Mouse (Mus musculus) brain, adult 10 weeks (tissue): Measurements from ENCODE around the gene Carns1. TPM values are rescaled to one million over a fixed set of nuclear protein-coding genes. Genes with fewer than 3 reads are reported as not detected.

Experiments
- polyA plus RNA-seq: library from polyadenylated mRNA; stranded (reverse); fragments of 350-450 nt; fragmentation: Illumina TruSeq; extraction: RNeasy Lipid Tissue Mini Kit (QIAGEN cat#74804); gene quantifications from one replicate; pipeline ENCODE4 v1.2.3, GENCODE M21; 2015; ENCODE audit warnings: low read depth, low replicate concordance

The Carns1 gene
- 13.7 TPM for polyA plus RNA-seq

GRCm38 (mm10) chr19:4175368-4175947 is at the start of gene Carns1:
TSS of gene Carns1 (minus strand) at chr19:4175479.

DNA sequence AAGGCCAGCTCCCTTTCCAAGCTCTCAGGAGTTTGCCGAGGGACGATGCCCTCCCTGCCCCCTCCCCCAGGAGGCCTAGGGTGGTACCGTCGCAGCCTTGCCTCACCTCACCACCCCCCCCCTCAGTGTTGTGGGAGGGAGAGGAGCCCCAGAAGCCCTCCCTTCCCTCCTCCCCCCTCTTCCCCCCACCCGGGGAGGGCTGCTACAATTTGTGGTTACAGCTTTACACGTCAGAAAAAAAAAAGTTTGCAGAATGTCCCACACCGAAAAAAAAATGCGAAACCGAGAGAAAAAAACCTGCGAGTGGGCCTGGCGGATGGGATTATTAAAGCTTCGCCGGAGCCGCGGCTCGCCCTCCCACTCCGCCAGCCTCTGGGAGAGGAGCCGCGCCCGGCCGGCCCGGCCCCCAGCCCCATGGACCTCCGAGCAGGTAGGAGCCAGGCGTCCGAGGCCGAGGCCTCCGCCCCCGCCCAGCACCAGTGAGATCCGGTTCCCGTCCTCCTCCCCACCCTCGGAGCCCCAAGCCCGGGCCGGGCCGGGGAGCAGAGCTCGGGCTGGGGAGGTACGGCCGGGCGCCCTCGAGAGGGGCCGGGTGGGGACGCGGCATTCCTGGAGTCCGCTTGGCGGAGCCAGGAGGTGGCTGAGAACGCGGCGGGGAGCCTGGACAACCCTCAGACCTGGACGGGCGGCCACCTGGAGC is 38.9 kb upstream of the Carns1 start, which contains the start of the genes Clcf1 and AC109138.7:
Gene Clcf1, plus strand, starts transcription at position 168 of the 700 bp plus-strand sequence.
Gene AC109138.7, plus strand, starts transcription at position 287 of the 700 bp plus-strand sequence.

GRCm38 (mm10) chr19:4201291-4201909 is 26.1 kb upstream of the Carns1 start, which contains the start of gene Rad9a:
TSS of gene Rad9a (minus strand) at chr19:4201662.

GRCm38 (mm10) chr19:4191528-4192250 is 16.4 kb upstream of the Carns1 start, which contains the start of gene Ppp1ca:
TSS of gene Ppp1ca (plus strand) at chr19:4192065.

GRCm38 (mm10) chr19:4190831-4191334 is 15.6 kb upstream of the Carns1 start, which contains the start of gene Tbc1d10c:
TSS of gene Tbc1d10c (minus strand) at chr19:4191284.

GRCm38 (mm10) chr19:4162646-4163542 is 12.4 kb downstream of the Carns1 start, which contains the start of gene Rps6kb2:
TSS of gene Rps6kb2 (minus strand) at chr19:4163354.

GRCm38 (mm10) chr19:4153232-4153654 is 22.0 kb downstream of the Carns1 start, which contains the start of gene Ptprcap:
TSS of gene Ptprcap (plus strand) at chr19:4153604.

DNA sequence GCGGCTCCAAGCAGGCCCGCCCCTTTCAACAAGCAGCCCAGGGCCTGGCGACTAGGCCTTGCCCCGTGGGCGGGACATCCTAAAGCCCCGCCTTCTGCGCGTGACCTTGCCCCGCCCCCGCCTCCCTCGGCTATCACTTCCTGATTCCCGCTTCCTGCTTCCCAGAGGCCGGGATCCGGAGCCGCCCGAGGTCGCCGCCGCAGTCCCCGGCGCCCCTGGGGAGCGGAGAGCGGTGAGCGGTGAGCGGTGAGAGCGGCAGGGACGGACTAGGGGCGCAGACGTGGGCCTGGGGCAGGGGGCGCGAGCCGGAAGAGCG is 26.8 kb downstream of the Carns1 start, which contains the start of gene Coro1b:
Gene Coro1b, plus strand, starts transcription at position 129 of the 316 bp plus-strand sequence.

DNA sequence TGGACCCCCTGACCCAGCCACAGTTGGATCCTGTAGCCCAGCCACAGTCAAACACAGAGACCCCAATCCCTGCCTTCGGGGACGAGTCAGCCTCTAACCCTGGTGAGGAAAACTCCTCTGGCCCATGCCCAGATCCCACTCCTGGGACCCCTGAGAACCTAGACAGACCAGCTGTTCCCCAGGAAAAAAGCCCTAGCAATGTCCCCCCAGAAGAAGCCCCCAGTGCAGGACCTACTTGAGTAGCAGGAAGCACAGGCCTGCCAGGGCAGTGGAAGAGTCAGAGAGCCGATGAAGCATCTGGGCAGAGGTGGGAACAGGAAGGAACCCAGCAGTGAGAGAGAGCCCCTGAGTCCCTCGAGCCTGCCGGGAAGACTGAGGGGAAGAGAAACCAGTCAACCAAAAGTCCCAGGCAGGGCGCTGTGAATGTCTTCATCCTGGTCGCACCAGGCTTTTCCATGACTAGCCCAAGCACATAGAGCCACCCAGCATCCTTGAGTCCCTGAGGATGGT is 31.5 kb downstream of the Carns1 start, which contains the start of gene Cabp4:
Gene Cabp4, minus strand, starts transcription at position 275 of the 510 bp plus-strand sequence.

DNA sequence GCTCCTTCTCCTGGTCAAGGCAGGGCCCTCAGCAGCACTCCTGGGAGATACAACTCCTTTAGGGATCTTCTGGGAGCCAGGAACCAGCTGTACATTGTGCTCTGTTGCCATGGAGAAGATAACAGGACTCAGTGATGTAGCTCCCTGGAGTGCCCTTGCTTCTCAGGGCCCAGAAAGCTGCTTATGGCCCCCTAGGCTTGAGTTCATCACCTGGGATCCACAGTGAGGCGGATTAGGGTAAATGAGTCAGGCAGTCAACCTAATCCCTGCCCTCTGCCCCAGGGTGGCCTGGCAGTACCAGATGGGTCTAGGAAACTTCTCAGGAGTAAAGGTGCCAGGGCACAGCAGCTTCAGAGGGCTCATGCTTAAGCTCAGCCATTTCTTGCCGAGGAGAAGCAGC is 35.8 kb downstream of the Carns1 start, which contains the start of gene Gpr152:
Gene Gpr152, plus strand, starts transcription at position 342 of the 400 bp plus-strand sequence.

GRCm38 (mm10) chr19:4125741-4126696 is 49.3 kb downstream of the Carns1 start, which contains the start of gene Aip:
TSS of gene Aip (minus strand) at chr19:4125858.

Other genes with a start within 250 kb of the Carns1 start
- 4.3 TPM for gene Aldh3b1, start 245.7 kb downstream of the Carns1 start, polyA plus RNA-seq
- 16.0 TPM for gene Unc93b1, start 240.3 kb downstream of the Carns1 start, polyA plus RNA-seq
- not detected for gene Aldh3b3, start 216.8 kb downstream of the Carns1 start, polyA plus RNA-seq
- gene Aldh3b2, start 203.2 kb downstream of the Carns1 start, polyA plus RNA-seq, result 1.4 TPM
- 4.0 TPM for gene Acy3, start 188.9 kb downstream of the Carns1 start, polyA plus RNA-seq
- gene Tbx10, start 182.7 kb downstream of the Carns1 start, polyA plus RNA-seq, result not detected
- 15.1 TPM for gene Nudt8, start 174.9 kb downstream of the Carns1 start, polyA plus RNA-seq
- 2.0 TPM for gene Gm49405, start 174.9 kb downstream of the Carns1 start, polyA plus RNA-seq
- gene Doc2g, start 172.2 kb downstream of the Carns1 start, polyA plus RNA-seq, result 5.7 TPM
- gene Ndufv1, start 162.7 kb downstream of the Carns1 start, polyA plus RNA-seq, result 236 TPM
- 465 TPM for gene Gstp1, start 137.5 kb downstream of the Carns1 start, polyA plus RNA-seq
- 1.5 TPM for gene Gstp2, start 129.5 kb downstream of the Carns1 start, polyA plus RNA-seq
- gene Gstp3, start 115.9 kb downstream of the Carns1 start, polyA plus RNA-seq, result not detected
- not detected for gene Cabp2, start 93.9 kb downstream of the Carns1 start, polyA plus RNA-seq
- gene Cdk2ap2, start 78.3 kb downstream of the Carns1 start, polyA plus RNA-seq, result 37.6 TPM
- 122 TPM for gene Pitpnm1, start 75.5 kb downstream of the Carns1 start, polyA plus RNA-seq
- 183 TPM for gene Aip, start 49.6 kb downstream of the Carns1 start, polyA plus RNA-seq
- gene Gpr152, start 35.7 kb downstream of the Carns1 start, polyA plus RNA-seq, result 0.10 TPM
- not detected for gene Cabp4, start 31.4 kb downstream of the Carns1 start, polyA plus RNA-seq
- 127 TPM for gene Coro1b, start 26.9 kb downstream of the Carns1 start, polyA plus RNA-seq
- gene Ptprcap, start 21.9 kb downstream of the Carns1 start, polyA plus RNA-seq, result 1.5 TPM
- gene Rps6kb2, start 12.1 kb downstream of the Carns1 start, polyA plus RNA-seq, result 45.8 TPM
- 1.2 TPM for gene Tbc1d10c, start 15.8 kb upstream of the Carns1 start, polyA plus RNA-seq
- gene Ppp1ca, start 16.6 kb upstream of the Carns1 start, polyA plus RNA-seq, result 454 TPM
- gene Rad9a, start 26.2 kb upstream of the Carns1 start, polyA plus RNA-seq, result 10.9 TPM
- gene Clcf1, start 38.8 kb upstream of the Carns1 start, polyA plus RNA-seq, result 0.59 TPM
- not detected for gene AC109138.7, start 38.9 kb upstream of the Carns1 start, polyA plus RNA-seq
- gene Pold4, start 56.4 kb upstream of the Carns1 start, polyA plus RNA-seq, result 29.6 TPM
- gene Ssh3, start 93.7 kb upstream of the Carns1 start, polyA plus RNA-seq, result 58.5 TPM
- gene Ankrd13d, start 107.7 kb upstream of the Carns1 start, polyA plus RNA-seq, result 55.6 TPM
- gene Grk2, start 130.7 kb upstream of the Carns1 start, polyA plus RNA-seq, result 184 TPM
- gene Kdm2a, start 222.8 kb upstream of the Carns1 start, polyA plus RNA-seq, result 41.1 TPM